Mouse (Mus musculus) stomach, postnatal 0 days (tissue): ENCODE data around the gene Slc12a7.

Experiments
- CTCF ChIP-seq: IDR thresholded peaks from 2 replicates; pipeline ENCODE4 v1.5.1; 2016; ENCODE audit warnings: antibody characterized with exemption, low read depth, mild to moderate bottlenecking, moderate library complexity
- EP300 ChIP-seq: optimal IDR thresholded peaks from 2 replicates; pipeline ENCODE3; 2016; ENCODE audit warnings: antibody characterized with exemption

- TF ChIP-seq CTCF: no peak
- no peak for TF ChIP-seq EP300
These were observed 28.1 kb upstream of the Slc12a7 start, which contains the start of gene Slc6a19 for GRCm38 (mm10) chr13:73704694-73705325.
